Mouse (Mus musculus) C2C12 (cell line): Measurements from ENCODE around the gene Slc25a5.

Experiments used
- CTCF ChIP-seq: IDR thresholded peaks from one replicate; pipeline ENCODE4 v1.5.1; 2011; ENCODE audit not compliant: control insufficient read depth, insufficient read depth, insufficient read length
- MAX ChIP-seq: IDR thresholded peaks from one replicate; pipeline ENCODE4 v1.6.1; 2011; ENCODE audit warnings: mild to moderate bottlenecking, control low read depth
- MYOG ChIP-seq: IDR thresholded peaks from one replicate; pipeline ENCODE4 v1.6.1; 2011; ENCODE audit not compliant: control insufficient read depth, insufficient read length; ENCODE audit errors: extremely low read depth

DNA sequence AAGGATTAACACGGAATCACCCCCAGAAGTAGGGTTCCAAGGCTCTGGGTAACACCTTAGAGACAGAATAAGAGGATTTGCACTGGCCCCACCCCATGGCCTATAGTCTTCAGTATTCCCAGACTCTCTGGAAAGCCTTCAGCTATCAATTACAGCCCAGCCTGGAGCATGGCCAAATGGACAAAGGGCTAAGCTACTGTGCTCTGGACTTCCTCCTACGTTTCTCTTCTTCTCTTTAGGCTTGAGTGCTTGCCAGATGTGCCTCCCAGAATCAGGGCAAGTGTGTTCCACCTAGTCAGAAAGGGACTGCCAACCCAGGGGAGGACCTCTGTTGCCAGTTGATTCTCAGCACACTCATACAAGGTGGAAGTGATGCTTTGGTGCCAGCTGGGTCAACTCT lies 29.6 kb downstream of the Slc25a5 start:
- no peak for TF ChIP-seq CTCF
- TF ChIP-seq MAX: no peak
- TF ChIP-seq MYOG: no peak
